Mouse (Mus musculus): ENCODE data around the gene Ppp1r36. TPM values are rescaled to one million over a fixed set of nuclear protein-coding genes. Genes with fewer than 3 reads are reported as not detected.
A peak's percentile ranks its signal among the peaks of the same experiment; 100 is the strongest.

Gene Ppp1r36
- polyA plus RNA-seq, 1 experiment from 2014 or later, result 3.7 TPM

DNA sequence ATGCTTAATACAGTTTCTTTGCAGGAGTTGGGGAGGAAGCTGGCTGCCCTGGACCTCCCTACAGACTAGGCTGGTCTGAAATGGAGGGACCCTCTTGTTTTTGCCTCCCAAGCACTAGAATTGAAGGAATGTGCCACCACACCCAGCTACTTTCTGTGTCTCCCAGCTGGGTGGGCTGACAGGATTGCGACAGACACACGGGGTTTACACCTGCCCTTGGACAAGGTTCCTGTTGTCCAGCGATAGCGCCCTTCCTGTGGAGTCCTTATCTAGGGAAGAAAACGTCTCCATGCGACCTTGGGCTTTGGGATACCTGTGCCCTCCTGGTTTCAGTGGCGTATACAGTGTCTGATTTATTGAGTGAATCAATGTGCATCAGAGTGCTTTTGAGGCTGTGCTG is 37.2 kb upstream of the Ppp1r36 start:
- 61% methylated on average over 7 of the region's 7 CpGs for WGBS (ENCODE audit: insufficient replicate concordance)
- H3K9me3 ChIP-seq (replicated peaks; ENCODE audit: control insufficient read depth, low read length), result no peaks in the 10 kb centered on the region
- no peaks in the 10 kb centered on the region for H3K27me3 ChIP-seq (ENCODE audit: control insufficient read depth, insufficient read depth, low read length)
- peak overlapping the region; percentile 11; the same call in 1 of the 2 replicates for H3K27ac ChIP-seq (ENCODE audit: low read depth, low read length)
- ATAC-seq (replicated peaks; ENCODE audit: insufficient number of reproducible peaks, low FRiP score, low TSS enrichment), result no peak
- H3K9ac ChIP-seq (ENCODE audit: low read depth, low read length), result no peak overlapping the region
- H3K4me2 ChIP-seq, result no peak overlapping the region
- H3K4me1 ChIP-seq (ENCODE audit: control insufficient read depth, insufficient read depth, low read length), result peaks cover 20% of the 10 kb centered on the region
- no peak overlapping the region for H3K4me3 ChIP-seq (ENCODE audit: low read depth, low read length)
- H3K36me3 ChIP-seq (ENCODE audit: control insufficient read depth, insufficient read depth, low read length), result no peaks in the 10 kb centered on the region

DNA sequence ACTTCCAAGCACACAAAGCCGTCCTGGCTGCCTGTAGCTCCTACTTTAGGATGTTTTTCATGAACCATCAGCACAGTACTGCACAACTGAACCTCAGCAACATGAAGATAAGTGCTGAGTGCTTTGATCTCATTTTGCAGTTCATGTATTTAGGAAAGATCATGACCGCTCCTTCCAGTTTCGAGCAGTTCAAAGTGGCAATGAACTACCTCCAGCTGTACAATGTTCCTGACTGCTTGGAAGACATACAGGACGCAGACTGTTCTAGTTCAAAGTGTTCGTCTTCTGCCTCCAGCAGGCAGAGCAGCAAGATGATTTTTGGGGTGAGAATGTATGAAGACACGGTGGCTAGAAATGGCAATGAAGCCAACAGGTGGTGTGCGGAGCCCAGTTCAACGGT is 32.0 kb upstream of the Ppp1r36 start:
- Histone ChIP-seq H3K9ac (ENCODE audit: low read depth, low read length) (no peak overlapping the region), H3K36me3 (ENCODE audit: control insufficient read depth, insufficient read depth, low read length) (0 out of 2 replicates have a peak, but pooled peaks cover 7% of the 10 kb centered on the region), H3K4me2 (no peak overlapping the region), H3K9me3 (replicated peaks; ENCODE audit: control insufficient read depth, low read length) (no peaks in the 10 kb centered on the region), H3K4me1 (ENCODE audit: control insufficient read depth, insufficient read depth, low read length) (0 out of 2 replicates have a peak, but pooled peaks cover under 1% of the 10 kb centered on the region), H3K27me3 (ENCODE audit: control insufficient read depth, insufficient read depth, low read length) (no peaks in the 10 kb centered on the region), H3K4me3 (ENCODE audit: low read depth, low read length) (no peak overlapping the region), H3K27ac (ENCODE audit: low read depth, low read length) (no peak overlapping the region)
- 89% methylated on average over 8 of the region's 8 CpGs for WGBS (ENCODE audit: insufficient replicate concordance)
- ATAC-seq (replicated peaks; ENCODE audit: insufficient number of reproducible peaks, low FRiP score, low TSS enrichment), result no peak

DNA sequence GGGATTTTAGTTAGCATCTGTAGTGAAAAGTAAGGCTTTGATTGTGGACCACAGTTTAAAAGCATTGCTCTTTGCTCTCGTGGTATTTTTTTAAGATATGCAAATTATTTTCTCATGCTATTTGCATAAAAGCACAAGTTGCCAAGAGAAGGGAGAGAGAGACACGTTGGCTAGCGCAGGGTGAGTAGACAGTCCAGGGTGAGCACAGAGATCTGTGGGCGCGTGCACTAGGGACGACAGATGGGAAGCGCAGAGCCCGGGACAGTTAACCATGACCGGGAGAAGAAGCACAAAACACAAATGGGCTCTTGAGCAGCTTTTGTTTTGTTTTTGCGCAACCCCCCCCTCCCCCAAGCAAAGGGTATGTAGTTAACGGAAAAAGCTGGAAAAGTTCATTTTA is 28.5 kb upstream of the Ppp1r36 start:
- H3K4me3 ChIP-seq (ENCODE audit: low read depth, low read length), result no peak overlapping the region
- H3K36me3 ChIP-seq (ENCODE audit: control insufficient read depth, insufficient read depth, low read length), result 0 out of 2 replicates have a peak, but pooled peaks cover 7% of the 10 kb centered on the region
- H3K4me2 ChIP-seq, result no peak overlapping the region
- H3K4me1 ChIP-seq (ENCODE audit: control insufficient read depth, insufficient read depth, low read length), result no peaks in the 10 kb centered on the region
- H3K9me3 ChIP-seq (replicated peaks; ENCODE audit: control insufficient read depth, low read length), result no peaks in the 10 kb centered on the region
- 91% methylated on average over 11 of the region's 11 CpGs for WGBS (ENCODE audit: insufficient replicate concordance)
- ATAC-seq (replicated peaks; ENCODE audit: insufficient number of reproducible peaks, low FRiP score, low TSS enrichment), result no peak
- H3K9ac ChIP-seq (ENCODE audit: low read depth, low read length), result no peak overlapping the region
- no peaks in the 10 kb centered on the region for H3K27me3 ChIP-seq (ENCODE audit: control insufficient read depth, insufficient read depth, low read length)
- H3K27ac ChIP-seq (ENCODE audit: low read depth, low read length), result no peak overlapping the region

DNA sequence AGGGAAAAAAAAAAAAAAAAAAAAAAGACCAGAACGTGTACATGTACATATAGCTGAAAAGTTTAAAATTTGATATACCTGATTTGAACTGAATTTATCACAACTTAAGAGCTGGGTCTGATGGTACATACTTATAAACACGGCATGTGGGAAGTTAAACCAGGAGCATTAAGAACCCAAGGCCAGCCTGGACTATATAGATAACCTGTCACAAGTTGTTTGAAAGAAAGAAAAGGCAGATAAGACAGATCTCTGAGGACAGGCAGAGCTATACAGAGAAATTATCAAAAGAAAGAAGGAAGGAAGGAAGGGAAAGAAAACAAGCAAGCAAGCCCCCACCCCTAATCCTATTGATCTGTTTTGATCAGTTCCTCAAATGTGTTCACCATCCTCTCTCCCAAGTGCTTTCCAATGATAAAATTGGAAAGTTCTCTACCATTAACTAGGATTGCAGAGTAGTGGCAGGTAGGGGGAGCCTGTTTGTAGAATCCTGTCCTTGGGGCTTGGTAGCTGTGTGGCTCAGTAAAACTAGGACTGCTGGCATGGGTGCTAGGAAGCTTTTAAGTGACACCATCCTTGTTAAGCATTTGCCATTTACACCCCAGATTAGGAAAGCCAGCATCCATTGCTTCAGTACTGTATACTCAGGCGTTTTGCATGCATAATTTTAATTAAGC is 25.6 kb upstream of the Ppp1r36 start:
- Histone ChIP-seq H3K27ac (ENCODE audit: low read depth, low read length) (0 out of 2 replicates have a peak overlapping the region, but pooled peaks have one; percentile 10), H3K4me2 (no peak overlapping the region), H3K4me3 (ENCODE audit: low read depth, low read length) (no peak overlapping the region), H3K36me3 (ENCODE audit: control insufficient read depth, insufficient read depth, low read length) (no peaks in the 10 kb centered on the region), H3K9ac (ENCODE audit: low read depth, low read length) (no peak overlapping the region), H3K27me3 (ENCODE audit: control insufficient read depth, insufficient read depth, low read length) (no peaks in the 10 kb centered on the region), H3K4me1 (ENCODE audit: control insufficient read depth, insufficient read depth, low read length) (no peaks in the 10 kb centered on the region), H3K9me3 (replicated peaks; ENCODE audit: control insufficient read depth, low read length) (no peaks in the 10 kb centered on the region)
- no peak for ATAC-seq (replicated peaks; ENCODE audit: insufficient number of reproducible peaks, low FRiP score, low TSS enrichment)
- WGBS (ENCODE audit: insufficient replicate concordance), result 65% methylated on average over 3 of the region's 3 CpGs

DNA sequence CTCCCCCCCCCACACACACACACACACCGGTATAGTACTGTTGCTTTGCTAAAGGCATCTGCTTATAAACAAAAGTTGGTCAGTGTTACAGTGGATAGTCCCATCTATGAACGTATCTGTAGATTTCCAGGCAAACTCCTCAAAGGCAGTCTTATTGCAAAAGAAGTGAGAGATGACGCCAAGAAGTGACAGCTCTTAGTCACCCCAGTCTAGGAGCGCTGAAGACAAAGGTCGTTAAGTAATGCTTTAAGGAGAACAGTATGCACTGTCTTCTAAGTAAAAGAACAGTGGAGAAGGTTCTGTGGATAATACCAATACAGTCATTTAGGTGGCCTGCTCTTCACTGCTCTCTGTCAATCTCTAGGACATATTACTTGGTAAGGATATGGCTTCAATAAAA is 24.4 kb upstream of the Ppp1r36 start:
- Histone ChIP-seq H3K36me3 (ENCODE audit: control insufficient read depth, insufficient read depth, low read length) (no peaks in the 10 kb centered on the region), H3K27ac (ENCODE audit: low read depth, low read length) (no peak overlapping the region), H3K4me3 (ENCODE audit: low read depth, low read length) (no peak overlapping the region), H3K9me3 (replicated peaks; ENCODE audit: control insufficient read depth, low read length) (no peaks in the 10 kb centered on the region), H3K4me1 (ENCODE audit: control insufficient read depth, insufficient read depth, low read length) (no peaks in the 10 kb centered on the region), H3K4me2 (no peak overlapping the region), H3K27me3 (ENCODE audit: control insufficient read depth, insufficient read depth, low read length) (no peaks in the 10 kb centered on the region), H3K9ac (ENCODE audit: low read depth, low read length) (no peak overlapping the region)
- WGBS (ENCODE audit: insufficient replicate concordance), result 72% methylated on average over 5 of the region's 5 CpGs
- no peak for ATAC-seq (replicated peaks; ENCODE audit: insufficient number of reproducible peaks, low FRiP score, low TSS enrichment)

DNA sequence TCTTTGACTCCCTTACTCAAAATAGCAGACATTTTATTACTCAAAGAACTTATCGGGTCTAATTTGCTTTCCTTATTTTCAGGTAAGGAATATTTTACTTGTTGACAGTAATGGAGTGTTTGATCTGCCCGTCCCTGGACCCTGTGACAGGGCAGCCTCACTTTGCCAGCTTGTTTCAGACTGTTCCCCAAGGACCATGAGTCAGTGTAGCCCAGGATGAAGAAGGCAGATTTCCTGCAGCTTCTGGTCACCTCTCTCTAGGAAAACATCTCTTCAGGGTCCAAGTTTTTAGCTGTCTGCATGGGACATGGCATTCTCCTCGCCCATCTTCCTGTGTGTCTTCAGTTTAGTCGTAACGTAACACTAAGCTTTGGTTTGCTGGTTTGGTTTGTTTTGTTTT is 20.1 kb upstream of the Ppp1r36 start:
- H3K9me3 ChIP-seq (replicated peaks; ENCODE audit: control insufficient read depth, low read length), result no peaks in the 10 kb centered on the region
- no peak overlapping the region for H3K9ac ChIP-seq (ENCODE audit: low read depth, low read length)
- no peaks in the 10 kb centered on the region for H3K36me3 ChIP-seq (ENCODE audit: control insufficient read depth, insufficient read depth, low read length)
- H3K27me3 ChIP-seq (ENCODE audit: control insufficient read depth, insufficient read depth, low read length), result no peaks in the 10 kb centered on the region
- H3K4me1 ChIP-seq (ENCODE audit: control insufficient read depth, insufficient read depth, low read length), result 0 out of 2 replicates have a peak, but pooled peaks cover 2% of the 10 kb centered on the region
- H3K4me2 ChIP-seq, result no peak overlapping the region
- no peak overlapping the region for H3K4me3 ChIP-seq (ENCODE audit: low read depth, low read length)
- WGBS (ENCODE audit: insufficient replicate concordance), result 88% methylated on average over 5 of the region's 5 CpGs
- no peak overlapping the region for H3K27ac ChIP-seq (ENCODE audit: low read depth, low read length)
- ATAC-seq (replicated peaks; ENCODE audit: insufficient number of reproducible peaks, low FRiP score, low TSS enrichment), result no peak

DNA sequence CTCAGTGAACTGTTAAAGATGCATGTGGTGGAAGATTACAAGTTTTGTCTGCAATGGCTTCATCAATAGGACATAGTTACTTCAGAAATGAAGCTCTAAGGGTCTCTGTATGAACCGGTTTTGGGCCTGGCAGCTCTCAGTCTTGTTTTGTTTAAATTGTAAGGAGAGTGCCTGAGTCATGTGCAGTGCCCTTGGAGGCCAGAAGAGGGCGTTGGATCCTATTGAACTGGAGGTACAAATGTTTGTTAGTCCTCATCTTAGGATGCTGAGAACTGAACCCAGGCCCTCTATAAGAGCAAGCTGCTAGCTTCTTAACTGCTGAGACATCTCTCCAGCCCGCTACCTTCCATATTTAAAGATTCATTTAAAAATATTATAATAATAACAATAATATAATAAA is 15.7 kb upstream of the Ppp1r36 start:
- no peak overlapping the region for H3K27ac ChIP-seq (ENCODE audit: low read depth, low read length)
- H3K4me3 ChIP-seq (ENCODE audit: low read depth, low read length), result no peak overlapping the region
- H3K4me1 ChIP-seq (ENCODE audit: control insufficient read depth, insufficient read depth, low read length), result peaks cover 24% of the 10 kb centered on the region
- no peak for ATAC-seq (replicated peaks; ENCODE audit: insufficient number of reproducible peaks, low FRiP score, low TSS enrichment)
- no peak overlapping the region for H3K4me2 ChIP-seq
- H3K9me3 ChIP-seq (replicated peaks; ENCODE audit: control insufficient read depth, low read length), result no peaks in the 10 kb centered on the region
- H3K9ac ChIP-seq (ENCODE audit: low read depth, low read length), result no peak overlapping the region
- no peaks in the 10 kb centered on the region for H3K36me3 ChIP-seq (ENCODE audit: control insufficient read depth, insufficient read depth, low read length)
- WGBS (ENCODE audit: insufficient replicate concordance), result 50% methylated on average over 3 of the region's 3 CpGs
- H3K27me3 ChIP-seq (ENCODE audit: control insufficient read depth, insufficient read depth, low read length), result peaks cover 18% of the 10 kb centered on the region

DNA sequence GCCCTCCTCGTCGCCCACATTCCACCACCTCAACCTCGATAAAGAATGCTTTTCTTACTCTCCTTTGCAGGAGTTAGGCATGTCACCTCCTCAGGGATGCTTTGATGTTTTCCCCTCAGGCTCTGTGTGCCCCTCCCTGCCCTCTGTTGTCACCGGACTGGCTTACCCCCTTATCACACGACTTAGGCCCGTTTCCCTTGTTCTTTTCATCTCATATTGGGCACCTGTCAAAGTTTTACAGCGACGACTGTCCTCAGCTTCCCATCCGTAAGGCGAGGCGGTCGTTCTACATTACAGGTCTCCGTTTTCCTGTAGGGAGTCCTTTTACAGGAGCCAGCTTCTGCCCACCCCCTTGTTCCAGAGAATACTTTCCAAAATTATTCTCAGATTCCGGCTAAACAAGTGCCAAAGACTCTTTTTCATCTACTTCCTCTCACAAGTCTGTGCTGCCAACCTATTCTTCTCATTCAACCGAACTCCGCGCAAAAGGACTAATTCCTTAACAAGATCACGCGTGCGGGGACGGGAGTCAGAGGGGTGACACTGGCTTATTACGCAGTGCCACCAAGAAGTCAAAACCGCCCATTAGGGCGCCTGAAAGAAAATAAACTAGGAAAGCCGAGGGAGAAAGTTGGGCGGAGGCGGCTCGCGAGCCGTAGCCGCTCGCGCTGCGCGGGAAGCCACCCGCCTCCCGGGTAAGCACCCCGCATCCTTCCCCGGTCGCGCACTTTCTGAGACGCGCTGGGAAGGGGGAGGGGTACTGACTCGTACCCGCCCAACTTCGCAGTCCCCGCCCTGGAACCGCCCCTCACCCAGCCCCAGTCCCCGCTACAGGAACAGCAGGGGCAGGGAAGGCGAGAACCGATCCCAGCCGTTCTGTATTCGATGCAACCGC is 14.1 kb upstream of the Ppp1r36 start:
- Histone ChIP-seq H3K4me3 (ENCODE audit: low read depth, low read length) (peak overlapping the region; percentile 70), H3K27ac (ENCODE audit: low read depth, low read length) (peak overlapping the region; percentile 96), H3K36me3 (ENCODE audit: control insufficient read depth, insufficient read depth, low read length) (no peaks in the 10 kb centered on the region), H3K27me3 (ENCODE audit: control insufficient read depth, insufficient read depth, low read length) (peaks cover 24% of the 10 kb centered on the region), H3K4me1 (ENCODE audit: control insufficient read depth, insufficient read depth, low read length) (peaks cover 24% of the 10 kb centered on the region), H3K4me2 (peak overlapping the region; percentile 90), H3K9me3 (replicated peaks; ENCODE audit: control insufficient read depth, low read length) (no peaks in the 10 kb centered on the region), H3K9ac (ENCODE audit: low read depth, low read length) (peak overlapping the region; percentile 88)
- 1% methylated on average over 54 of the region's 54 CpGs for WGBS (ENCODE audit: insufficient replicate concordance)
- peak; percentile 90 for ATAC-seq (replicated peaks; ENCODE audit: insufficient number of reproducible peaks, low FRiP score, low TSS enrichment)

All from heart, embryonic 11.5 days (tissue).